Mouse (Mus musculus) left cerebral cortex, postnatal 4 days (tissue): Measurements from ENCODE around the gene Hist1h4h. TPM values are rescaled to one million over a fixed set of nuclear protein-coding genes. Genes with fewer than 3 reads are reported as not detected.
A peak's percentile ranks its signal among the peaks of the same experiment; 100 is the strongest.
"Not testable (repeated sequence)": the region's sequence is repeated elsewhere in the genome, so short reads cannot be mapped to it uniquely, and the experiment has no call there.

Experiments used
- DNase-seq: peaks from one replicate; pipeline ENCODE4 v3.0.0-alpha.2; 2022
- intact Hi-C: fragments of 180-260 bp; cut with DNase I; formaldehyde crosslinking; loops from one replicate; pipeline ENCODE4 v1.15.1; 2025
- total RNA-seq, 2 experiments: library from RNA; stranded (reverse); gene quantifications; 2 replicates each; pipeline ENCODE4 v1.2.3; 2021

Hist1h4h gene
- total RNA-seq, 2 experiments from 2014 or later, result 441 to 470 TPM

- DNase-seq, result no peak
- intact Hi-C loops, result no loop called here
These were observed 1.6 kb downstream of the Hist1h4h start for GRCm38 (mm10) chr13:23532262-23533075.

- peak; percentile 74 for DNase-seq
- intact Hi-C loops, result not testable (repeated sequence)
These were observed 2.9 kb downstream of the Hist1h4h start, which contains the start of gene Hist1h2af for GRCm38 (mm10) chr13:23533560-23534367. Gene Hist1h2af, plus strand, starts transcription at chr13:23533906.

GRCm38 (mm10) chr13:23534368-23535131 is 3.7 kb downstream of the Hist1h4h start:
- intact Hi-C loops, result no loop called here
- no peak for DNase-seq

- intact Hi-C loops, result not testable (repeated sequence)
These were observed 4.6 kb downstream of the Hist1h4h start, which contains the start of gene Hist1h3g for GRCm38 (mm10) chr13:23535137-23536075. Gene Hist1h3g, plus strand, starts transcription at chr13:23535422.

GRCm38 (mm10) chr13:23536076-23536822 is 5.4 kb downstream of the Hist1h4h start:
- no peak for DNase-seq
- intact Hi-C loops, result no loop called here

More at GRCm38 (mm10) chr13:23535137-23536075, 4.6 kb downstream of the Hist1h4h start, which contains the start of gene Hist1h3g:
- peak; percentile 90 for DNase-seq

GRCm38 (mm10) chr13:23537006-23537710 is 6.3 kb downstream of the Hist1h4h start:
- intact Hi-C loops, result no loop called here

GRCm38 (mm10) chr13:23538249-23538648 is 7.4 kb downstream of the Hist1h4h start:
- intact Hi-C loops, result no loop called here

More at GRCm38 (mm10) chr13:23537006-23537710, 6.3 kb downstream of the Hist1h4h start:
- DNase-seq, result no peak

GRCm38 (mm10) chr13:23539821-23540220 is 9.0 kb downstream of the Hist1h4h start:
- intact Hi-C loops, DNase-seq: not testable (repeated sequence)

More at GRCm38 (mm10) chr13:23538249-23538648, 7.4 kb downstream of the Hist1h4h start:
- DNase-seq, result no peak

GRCm38 (mm10) chr13:23541497-23541896 is 10.6 kb downstream of the Hist1h4h start:
- DNase-seq, result no peak
- intact Hi-C loops, result no loop called here

GRCm38 (mm10) chr13:23542225-23542980 is 11.6 kb downstream of the Hist1h4h start:
- DNase-seq, intact Hi-C loops: not testable (repeated sequence)

GRCm38 (mm10) chr13:23542999-23543607 is 12.3 kb downstream of the Hist1h4h start, which contains the start of gene Hist1h2bh:
Gene Hist1h2bh, minus strand, starts transcription at chr13:23543392.
- intact Hi-C loops, result not testable (repeated sequence)
- peak; percentile 43 for DNase-seq

GRCm38 (mm10) chr13:23543965-23544786 is 13.3 kb downstream of the Hist1h4h start, which contains the start of gene Hist1h3f:
Gene Hist1h3f, plus strand, starts transcription at chr13:23544052.
- intact Hi-C loops, result no loop called here
- DNase-seq, result peak; percentile 60

- intact Hi-C loops, DNase-seq: not testable (repeated sequence)
These were observed 13.9 kb downstream of the Hist1h4h start for GRCm38 (mm10) chr13:23544787-23545120.

GRCm38 (mm10) chr13:23546694-23547093 is 15.8 kb downstream of the Hist1h4h start:
- no peak for DNase-seq
- intact Hi-C loops, result no loop called here

GRCm38 (mm10) chr13:23550761-23551145 is 19.9 kb downstream of the Hist1h4h start:
- intact Hi-C loops, result no loop called here
- no peak for DNase-seq
